Mouse (Mus musculus): ENCODE results near the gene Vstm2b. TPM values are rescaled to one million over a fixed set of nuclear protein-coding genes. Genes with fewer than 3 reads are reported as not detected.

Gene Vstm2b
- polyA plus RNA-seq, 1 experiment: 1.0 TPM

GRCm38 (mm10) chr7:40936617-40937212 is 38.6 kb downstream of the Vstm2b start:
- no peak for TF ChIP-seq EP300 (IDR thresholded peaks at IDR 0.05; ENCODE audit: insufficient read depth, low read depth, low read length)
- no peak for TF ChIP-seq CTCF (IDR thresholded peaks at IDR 0.05; ENCODE audit: low read depth, low read length)
- no peak for TF ChIP-seq POLR2A (IDR thresholded peaks at IDR 0.05; ENCODE audit: insufficient read depth, low read length)

GRCm38 (mm10) chr7:40939371-40939770 is 41.2 kb downstream of the Vstm2b start:
- Histone ChIP-seq H3K27ac (ENCODE audit: insufficient read depth, low read length) (no peak overlapping the region), H3K27me3 (ENCODE audit: control insufficient read depth, insufficient read depth, low read length, poor library complexity, severe bottlenecking) (no peaks in the 10 kb centered on the region), H3K9ac (ENCODE audit: low read depth, poor library complexity, severe bottlenecking) (no peak overlapping the region), H3K36me3 (ENCODE audit: control insufficient read depth, insufficient read depth, low read length, poor library complexity, severe bottlenecking) (no peaks in the 10 kb centered on the region), H3K9me3 (replicated peaks; ENCODE audit: control insufficient read depth, insufficient read depth, low read length, poor library complexity, severe bottlenecking) (no peaks in the 10 kb centered on the region), H3K4me1 (ENCODE audit: control insufficient read depth, insufficient read depth, low read length) (no peaks in the 10 kb centered on the region), H3K4me3 (ENCODE audit: low read depth, low read length) (no peak overlapping the region)
- TF ChIP-seq CTCF (IDR thresholded peaks at IDR 0.05; ENCODE audit: low read depth, low read length) (no peak), POLR2A (IDR thresholded peaks at IDR 0.05; ENCODE audit: insufficient read depth, low read length) (no peak), EP300 (IDR thresholded peaks at IDR 0.05; ENCODE audit: insufficient read depth, low read depth, low read length) (no peak)

More at GRCm38 (mm10) chr7:40936617-40937212, 38.6 kb downstream of the Vstm2b start:
- Histone ChIP-seq H3K4me3 (ENCODE audit: low read depth, low read length) (no peak overlapping the region), H3K27me3 (ENCODE audit: control insufficient read depth, insufficient read depth, low read length, poor library complexity, severe bottlenecking) (no peaks in the 10 kb centered on the region), H3K9me3 (replicated peaks; ENCODE audit: control insufficient read depth, insufficient read depth, low read length, poor library complexity, severe bottlenecking) (no peaks in the 10 kb centered on the region), H3K9ac (ENCODE audit: low read depth, poor library complexity, severe bottlenecking) (no peak overlapping the region), H3K27ac (ENCODE audit: insufficient read depth, low read length) (no peak overlapping the region), H3K36me3 (ENCODE audit: control insufficient read depth, insufficient read depth, low read length, poor library complexity, severe bottlenecking) (no peaks in the 10 kb centered on the region), H3K4me1 (ENCODE audit: control insufficient read depth, insufficient read depth, low read length) (no peaks in the 10 kb centered on the region)

GRCm38 (mm10) chr7:40942233-40942935 is 44.3 kb downstream of the Vstm2b start:
- Histone ChIP-seq H3K27ac (ENCODE audit: insufficient read depth, low read length) (no peak overlapping the region), H3K9ac (ENCODE audit: low read depth, poor library complexity, severe bottlenecking) (no peak overlapping the region), H3K36me3 (ENCODE audit: control insufficient read depth, insufficient read depth, low read length, poor library complexity, severe bottlenecking) (no peaks in the 10 kb centered on the region), H3K27me3 (ENCODE audit: control insufficient read depth, insufficient read depth, low read length, poor library complexity, severe bottlenecking) (no peaks in the 10 kb centered on the region), H3K9me3 (replicated peaks; ENCODE audit: control insufficient read depth, insufficient read depth, low read length, poor library complexity, severe bottlenecking) (no peaks in the 10 kb centered on the region), H3K4me1 (ENCODE audit: control insufficient read depth, insufficient read depth, low read length) (no peaks in the 10 kb centered on the region), H3K4me3 (ENCODE audit: low read depth, low read length) (no peak overlapping the region)
- no peak for TF ChIP-seq POLR2A (IDR thresholded peaks at IDR 0.05; ENCODE audit: insufficient read depth, low read length)
- TF ChIP-seq EP300 (IDR thresholded peaks at IDR 0.05; ENCODE audit: insufficient read depth, low read depth, low read length): no peak
- TF ChIP-seq CTCF (IDR thresholded peaks at IDR 0.05; ENCODE audit: low read depth, low read length): no peak

Other genes starting within 250 kb of the Vstm2b start
- gene 4930433I11Rik, start 89.2 kb downstream of the Vstm2b start, polyA plus RNA-seq (2011; ENCODE audit: insufficient read depth, insufficient read length, low read depth, missing spikeins): not detected in 2 replicates
- not detected in 2 replicates for gene Gm4884, start 134.4 kb downstream of the Vstm2b start, polyA plus RNA-seq (2011; ENCODE audit: insufficient read depth, insufficient read length, low read depth, missing spikeins)

Measured in ES-Bruce4 (cell line).